Mouse (Mus musculus): ENCODE data around the gene Ip6k2.

DNA sequence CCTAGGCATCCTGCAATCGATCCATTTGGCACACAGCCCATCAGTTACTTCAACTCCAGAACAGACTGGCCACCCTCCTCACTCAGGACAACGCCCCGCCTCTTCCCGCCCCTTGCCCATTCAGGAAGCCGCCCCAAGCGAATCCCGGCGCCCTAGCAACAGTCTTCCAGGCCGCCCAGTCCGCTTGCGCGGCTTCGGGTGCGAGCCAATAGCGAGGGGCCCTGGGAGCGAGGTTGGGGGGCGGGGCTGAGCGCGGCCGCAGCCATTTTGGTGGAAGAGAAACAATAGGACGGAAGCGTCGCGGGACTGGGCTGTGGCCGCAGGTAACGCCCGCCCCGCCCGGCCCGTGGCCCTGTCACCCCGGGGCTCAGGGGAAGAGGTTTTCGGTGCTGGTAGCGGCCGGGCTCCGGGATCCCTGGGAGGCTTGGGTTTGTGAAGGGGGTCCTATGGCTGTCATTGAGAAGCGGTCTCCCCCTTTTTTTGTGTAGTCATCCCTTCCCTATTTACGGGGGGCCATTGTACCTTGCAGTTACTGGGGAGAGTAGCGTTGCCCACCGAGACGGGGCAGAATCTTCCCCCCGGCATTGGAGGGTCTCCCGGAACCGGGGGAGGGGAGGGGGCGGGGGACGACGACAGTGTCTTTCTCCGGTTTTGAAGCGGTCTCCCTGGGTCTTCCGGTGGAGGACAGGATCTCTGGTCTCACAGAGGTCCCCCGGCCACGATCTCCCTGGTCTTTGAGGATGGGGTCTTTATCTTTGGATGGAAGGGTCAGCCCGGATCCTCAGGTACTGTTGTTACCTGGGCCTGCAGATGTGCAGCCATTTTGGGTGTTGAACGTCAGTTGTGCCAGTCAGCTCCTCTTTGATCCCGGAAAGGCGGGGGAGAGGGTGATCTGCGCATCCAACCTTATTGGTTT, at the start of gene Ip6k2:
- TF ChIP-seq CTCF (conservative IDR thresholded peaks at IDR 0.05; ENCODE audit: low read length) (no peak), POU5F1 (IDR thresholded peaks at IDR 0.05; ENCODE audit: borderline replicate concordance, low read length) (no peak)
